Mouse (Mus musculus): ENCODE measurements around the gene Pym1. TPM values are rescaled to one million over a fixed set of nuclear protein-coding genes. Genes with fewer than 3 reads are reported as not detected.
A peak's percentile ranks its signal among the peaks of the same experiment; 100 is the strongest.
"Not testable (repeated sequence)": the region's sequence is repeated elsewhere in the genome, so short reads cannot be mapped to it uniquely, and the experiment has no call there.

The Pym1 gene
- polyA plus RNA-seq (2015; fragmentation: Nextera tagmentation; extraction: Ambion mirVana): 13.3 and 14.8 TPM in 2 replicates

DNA sequence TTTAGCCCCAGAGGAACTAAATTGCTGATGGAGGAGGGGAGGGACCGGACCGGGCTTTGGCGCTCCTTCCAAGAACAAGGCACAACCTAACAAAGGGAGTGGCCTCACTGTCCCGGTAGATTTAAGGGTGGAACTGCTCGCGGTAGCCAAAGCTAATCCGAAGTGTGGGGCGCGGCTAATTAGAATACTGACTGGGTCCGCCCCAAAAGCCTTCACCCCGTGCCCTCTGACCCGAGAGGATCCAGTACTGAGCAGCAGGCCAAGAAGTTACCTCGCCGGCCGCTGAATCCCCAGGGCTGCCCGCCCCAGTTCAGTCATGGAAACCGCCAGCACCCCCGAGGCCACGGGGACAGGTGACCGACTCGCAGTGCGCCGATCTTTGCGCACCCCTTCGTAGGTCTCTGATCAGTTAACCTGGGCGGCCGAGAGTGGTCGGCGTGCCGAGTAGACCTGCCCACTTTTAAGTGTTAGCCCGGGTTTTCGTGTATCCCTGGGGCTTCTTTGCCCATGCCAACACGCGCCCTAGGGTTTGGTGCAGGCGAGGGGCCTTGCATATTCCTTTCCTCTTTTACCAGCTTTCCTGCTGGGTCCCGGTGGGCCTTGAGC is at the start of gene Pym1:
Gene Pym1 (plus strand): TSS at position 244 of the 606 bp plus-strand sequence.
- Histone ChIP-seq H3K9me3 (replicated peaks) (no peaks in the 10 kb centered on the region), H3K4me3 (replicated peaks) (peak within 1 kb of the TSS; percentile 91), H3K27ac (replicated peaks) (peak within 1 kb of the TSS; percentile 86), H3K36me3 (replicated peaks) (peaks cover 6% of the 10 kb centered on the region), H3K4me2 (peak within 1 kb of the TSS; percentile 89), H3K27me3 (peaks cover 39% of the 10 kb centered on the region), H3K4me1 (replicated peaks) (peaks cover 57% of the 10 kb centered on the region), H3K9ac (peak within 1 kb of the TSS; percentile 73)
- ATAC-seq (ENCODE audit: insufficient read depth): peak; percentile 86
- under 1% methylated on average over 36 of the region's 36 CpGs for WGBS (ENCODE audit: insufficient replicate concordance)

DNA sequence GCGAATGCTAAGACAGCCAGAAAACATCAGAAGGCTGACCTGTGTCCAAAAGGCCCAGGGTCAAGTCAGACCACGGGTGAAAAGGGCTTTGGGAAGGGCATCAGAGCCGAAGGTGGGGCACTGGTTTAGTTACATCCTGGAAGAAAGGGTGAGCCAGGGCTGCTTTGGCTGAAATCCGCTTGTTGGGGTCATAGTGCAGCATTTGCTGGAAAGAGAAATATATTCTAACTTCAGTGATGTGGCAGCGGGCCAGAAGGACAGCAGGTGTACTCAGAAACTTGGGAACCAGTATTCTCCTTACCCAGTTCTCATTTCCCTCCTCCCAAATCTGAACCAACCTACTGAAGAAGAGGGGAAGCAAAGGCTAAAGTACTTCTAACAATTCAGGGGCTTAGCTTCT is 48.7 kb upstream of the Pym1 start:
- no peak overlapping the region for H3K4me3 ChIP-seq (replicated peaks)
- H3K4me1 ChIP-seq (replicated peaks): peaks cover 71% of the 10 kb centered on the region
- H3K27ac ChIP-seq (replicated peaks): no peak overlapping the region
- WGBS (ENCODE audit: insufficient replicate concordance): 77% methylated on average over 5 of the region's 5 CpGs
- no peaks in the 10 kb centered on the region for H3K9me3 ChIP-seq (replicated peaks)
- H3K27me3 ChIP-seq: no peaks in the 10 kb centered on the region
- no peak for ATAC-seq (ENCODE audit: insufficient read depth)
- peaks cover 61% of the 10 kb centered on the region for H3K36me3 ChIP-seq (replicated peaks)
- H3K4me2 ChIP-seq: no peak overlapping the region
- H3K9ac ChIP-seq: no peak overlapping the region

GRCm38 (mm10) chr10:128699611-128700010 is 48.1 kb upstream of the Pym1 start:
- Histone ChIP-seq H3K36me3 (replicated peaks) (peaks cover 61% of the 10 kb centered on the region), H3K9ac (no peak overlapping the region), H3K4me2 (no peak overlapping the region), H3K4me1 (replicated peaks) (peaks cover 69% of the 10 kb centered on the region), H3K27ac (replicated peaks) (no peak overlapping the region), H3K9me3 (replicated peaks) (no peaks in the 10 kb centered on the region), H3K27me3 (no peaks in the 10 kb centered on the region), H3K4me3 (replicated peaks) (no peak overlapping the region)
- 46% methylated on average over 11 of the region's 11 CpGs for WGBS (ENCODE audit: insufficient replicate concordance)
- no peak for ATAC-seq (ENCODE audit: insufficient read depth)

- no peak overlapping the region for H3K4me3 ChIP-seq (replicated peaks)
- no peak overlapping the region for H3K9ac ChIP-seq
- WGBS (ENCODE audit: insufficient replicate concordance): 87% methylated on average over 5 of the region's 5 CpGs
- no peak overlapping the region for H3K4me2 ChIP-seq
- ATAC-seq (ENCODE audit: insufficient read depth): no peak
- H3K9me3 ChIP-seq (replicated peaks): no peaks in the 10 kb centered on the region
- H3K4me1 ChIP-seq (replicated peaks): peaks cover 66% of the 10 kb centered on the region
- H3K27ac ChIP-seq (replicated peaks): no peak overlapping the region
- no peaks in the 10 kb centered on the region for H3K27me3 ChIP-seq
- H3K36me3 ChIP-seq (replicated peaks): peaks cover 61% of the 10 kb centered on the region
Measured at GRCm38 (mm10) chr10:128700712-128701111, 47.0 kb upstream of the Pym1 start.

- Histone ChIP-seq H3K4me3 (replicated peaks) (no peak overlapping the region), H3K27ac (replicated peaks) (0 out of 2 replicates have a peak overlapping the region, but pooled peaks have one; percentile 16), H3K27me3 (no peaks in the 10 kb centered on the region), H3K9ac (no peak overlapping the region), H3K4me1 (replicated peaks) (peaks cover 62% of the 10 kb centered on the region), H3K4me2 (peak overlapping the region; percentile 75), H3K9me3 (replicated peaks) (no peaks in the 10 kb centered on the region), H3K36me3 (replicated peaks) (peaks cover 58% of the 10 kb centered on the region)
- ATAC-seq (ENCODE audit: insufficient read depth): no peak
- 52% methylated on average over 6 of the region's 6 CpGs for WGBS (ENCODE audit: insufficient replicate concordance)
Measured at GRCm38 (mm10) chr10:128702328-128703007, 45.2 kb upstream of the Pym1 start.

GRCm38 (mm10) chr10:128703895-128704294 is 43.8 kb upstream of the Pym1 start, which contains the start of gene Pmel:
Gene Pmel (plus strand): TSS chr10:128704195.
- Histone ChIP-seq H3K36me3 (replicated peaks) (peaks cover 46% of the 10 kb centered on the region), H3K4me3 (replicated peaks) (peak within 1 kb of the TSS; percentile 75), H3K27me3 (no peaks in the 10 kb centered on the region), H3K4me2 (peak within 1 kb of the TSS; percentile 75), H3K4me1 (replicated peaks) (peaks cover 52% of the 10 kb centered on the region), H3K9me3 (replicated peaks) (no peaks in the 10 kb centered on the region), H3K9ac (peak within 1 kb of the TSS; percentile 88), H3K27ac (replicated peaks) (peak within 1 kb of the TSS; percentile 92)
- no peak for ATAC-seq (ENCODE audit: insufficient read depth)
- WGBS (ENCODE audit: insufficient replicate concordance): 22% methylated on average over 4 of the region's 4 CpGs

- Histone ChIP-seq H3K4me3 (replicated peaks) (peak within 1 kb of the TSS; percentile 75), H3K4me1 (replicated peaks) (peaks cover 44% of the 10 kb centered on the region)
Measured at GRCm38 (mm10) chr10:128704491-128705316, 43.0 kb upstream of the Pym1 start, which contains the start of gene Cdk2. Gene Cdk2 (minus strand): TSS chr10:128705031.

DNA sequence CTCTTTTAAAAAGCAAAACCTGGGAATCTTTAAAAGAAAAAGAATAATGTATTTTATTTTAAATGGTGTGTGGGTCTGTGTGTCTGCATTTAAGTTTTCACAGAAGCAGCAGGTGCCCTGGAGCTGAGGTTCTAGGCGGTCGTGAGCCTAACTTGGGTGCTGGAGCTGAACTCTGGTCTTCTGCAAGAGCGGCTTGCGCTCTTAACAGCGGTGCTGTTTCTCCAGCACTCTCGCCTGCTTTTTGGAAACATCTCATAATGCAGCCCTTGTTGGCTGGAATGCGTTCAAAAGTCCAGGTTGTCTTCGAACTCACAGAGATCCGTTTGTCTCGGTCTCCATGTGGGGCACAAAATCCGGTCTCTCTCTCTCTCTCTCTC is 42.4 kb upstream of the Pym1 start:
- Histone ChIP-seq H3K4me3 (replicated peaks) (peak overlapping the region; percentile 75), H3K4me1 (replicated peaks) (peaks cover 38% of the 10 kb centered on the region), H3K27me3 (no peaks in the 10 kb centered on the region), H3K4me2 (peak overlapping the region; percentile 75), H3K27ac (replicated peaks) (peak overlapping the region; percentile 62), H3K9me3 (replicated peaks) (no peaks in the 10 kb centered on the region), H3K9ac (peak overlapping the region; percentile 49), H3K36me3 (replicated peaks) (peaks cover 32% of the 10 kb centered on the region)
- ATAC-seq (ENCODE audit: insufficient read depth): peak; percentile 16; the same call in 1 of the 2 replicates
- WGBS (ENCODE audit: insufficient replicate concordance): 11% methylated on average over 11 of the region's 11 CpGs

More at GRCm38 (mm10) chr10:128704491-128705316, 43.0 kb upstream of the Pym1 start, which contains the start of gene Cdk2:
- H3K27me3 ChIP-seq: no peaks in the 10 kb centered on the region
- peak within 1 kb of the TSS; percentile 88 for H3K9ac ChIP-seq
- H3K27ac ChIP-seq (replicated peaks): peak within 1 kb of the TSS; percentile 92
- H3K36me3 ChIP-seq (replicated peaks): peaks cover 38% of the 10 kb centered on the region
- peak within 1 kb of the TSS; percentile 75 for H3K4me2 ChIP-seq
- peak; percentile 86 for ATAC-seq (ENCODE audit: insufficient read depth)
- WGBS (ENCODE audit: insufficient replicate concordance): under 1% methylated on average over 61 of the region's 62 CpGs
- no peaks in the 10 kb centered on the region for H3K9me3 ChIP-seq (replicated peaks)

DNA sequence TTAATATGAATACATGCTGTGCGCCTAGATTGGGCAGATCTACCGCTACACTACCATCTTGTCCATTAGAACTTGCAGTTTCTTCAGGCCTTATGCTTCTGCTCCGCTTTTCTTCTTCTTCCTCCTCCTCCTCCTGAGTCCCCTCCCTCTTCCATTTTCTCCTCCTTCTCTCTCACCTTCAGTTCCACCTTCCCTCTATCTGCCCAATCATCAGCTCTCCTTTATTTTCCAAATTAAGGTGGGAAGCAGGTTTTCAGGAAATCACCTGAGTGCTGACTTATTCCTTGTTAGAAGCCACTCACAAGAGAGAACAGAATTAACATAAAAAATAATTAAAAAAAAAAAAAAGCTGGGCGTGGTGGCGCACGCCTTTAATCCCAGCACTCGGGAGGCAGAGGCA is 36.4 kb upstream of the Pym1 start:
- not testable (repeated sequence) for H3K27me3 ChIP-seq; H3K27ac ChIP-seq (replicated peaks); H3K9ac ChIP-seq; H3K4me3 ChIP-seq (replicated peaks); ATAC-seq (ENCODE audit: insufficient read depth); H3K4me2 ChIP-seq; H3K4me1 ChIP-seq (replicated peaks); H3K9me3 ChIP-seq (replicated peaks); H3K36me3 ChIP-seq (replicated peaks)
- WGBS (ENCODE audit: insufficient replicate concordance): 83% methylated on average over 7 of the region's 7 CpGs

GRCm38 (mm10) chr10:128715559-128716537 is 31.8 kb upstream of the Pym1 start:
- WGBS (ENCODE audit: insufficient replicate concordance): 60% methylated on average over 19 of the region's 19 CpGs
- ATAC-seq (ENCODE audit: insufficient read depth): no peak
- 0 out of 2 replicates have a peak, but pooled peaks cover 7% of the 10 kb centered on the region for H3K27me3 ChIP-seq
- H3K9ac ChIP-seq: no peak overlapping the region
- no peak overlapping the region for H3K27ac ChIP-seq (replicated peaks)
- no peaks in the 10 kb centered on the region for H3K9me3 ChIP-seq (replicated peaks)
- no peak overlapping the region for H3K4me3 ChIP-seq (replicated peaks)
- no peaks in the 10 kb centered on the region for H3K36me3 ChIP-seq (replicated peaks)
- no peak overlapping the region for H3K4me2 ChIP-seq
- no peaks in the 10 kb centered on the region for H3K4me1 ChIP-seq (replicated peaks)

Measured in liver, embryonic 15.5 days (tissue).